Mouse (Mus musculus): ENCODE measurements at regions not wholly inside any gene's neighbourhood (a gene's known extent, or its start where the extent isn't known, plus 50 kb on each side); places are given as distances from the start of the nearest gene placed in this dataset.

DNA sequence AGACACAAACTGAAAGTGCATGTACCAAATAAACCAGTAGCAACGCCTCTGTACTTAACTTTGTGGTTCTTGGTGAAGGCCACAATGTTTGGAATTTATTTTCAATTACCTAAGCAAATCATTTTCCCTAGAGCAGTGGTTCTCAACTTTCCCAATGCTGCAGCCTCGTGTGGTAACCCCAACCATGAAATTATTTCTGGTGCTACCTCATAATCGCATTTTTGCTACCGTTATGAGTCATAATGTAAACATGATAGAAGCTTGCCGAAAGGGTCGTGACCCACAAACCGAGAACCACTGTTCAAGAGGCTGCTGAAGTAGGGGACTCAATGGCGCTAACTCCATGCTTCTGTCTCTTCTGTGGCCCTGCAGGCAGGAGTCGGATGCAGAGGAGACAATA lies 429.9 kb upstream of the Actbl2 start:
- Histone ChIP-seq H3K9ac (ENCODE audit: insufficient read depth, low read depth) (no peak overlapping the region), H3K79me2 (replicated peaks; ENCODE audit: control insufficient read depth, extremely low read depth, insufficient read depth, poor library complexity, severe bottlenecking) (no peaks in the 10 kb centered on the region), H3K9me3 (replicated peaks; ENCODE audit: low read length) (no peaks in the 10 kb centered on the region), H3K4me2 (ENCODE audit: insufficient read depth, low read depth, poor library complexity, severe bottlenecking) (no peak overlapping the region; the same call in 1 of the 2 replicates), H3K27ac (ENCODE audit: insufficient read depth, low read depth) (no peak overlapping the region), H3K27me3 (replicated peaks) (no peaks in the 10 kb centered on the region), H3K4me1 (ENCODE audit: control insufficient read depth in 1 of 2, insufficient read depth in 2 of 2) (peaks cover 0 to 3% of the 10 kb centered on the region in 2 experiments; a peak in 1 of 4 replicates), H3K36me3 (replicated peaks in 1 of 2; ENCODE audit: control insufficient read depth in 1 of 2, insufficient read depth in 1 of 2, low read length in 1 of 2) (no peaks in the 10 kb centered on the region), H3K4me3 (replicated peaks in 1 of 3; ENCODE audit: low read depth in 2 of 3, low read length in 2 of 3, poor library complexity in 1 of 3) (no peak overlapping the region)
- in situ Hi-C loops (cut with MboI; ENCODE audit: low pct_ligation_motif_present, low pct_unique_long_range_greater_than_20kb, low sequenced_read_pairs) (no loop called here), dilution Hi-C loops (cut with MboI; ENCODE audit: extremely low pct_ligation_motif_present, extremely low pct_unique_long_range_greater_than_20kb, low sequenced_read_pairs) (no loop called here)
- DNase-seq (ENCODE audit: extremely low read depth): peak; percentile 5
- TF ChIP-seq EP300 (IDR thresholded peaks at IDR 0.05; ENCODE audit: low read length) (no peak), TCF12 (IDR thresholded peaks at IDR 0.05; ENCODE audit: low read depth, low read length) (no peak), POLR2AphosphoS2 (IDR thresholded peaks at IDR 0.05; ENCODE audit: low read depth, low read length) (no peak)

DNA sequence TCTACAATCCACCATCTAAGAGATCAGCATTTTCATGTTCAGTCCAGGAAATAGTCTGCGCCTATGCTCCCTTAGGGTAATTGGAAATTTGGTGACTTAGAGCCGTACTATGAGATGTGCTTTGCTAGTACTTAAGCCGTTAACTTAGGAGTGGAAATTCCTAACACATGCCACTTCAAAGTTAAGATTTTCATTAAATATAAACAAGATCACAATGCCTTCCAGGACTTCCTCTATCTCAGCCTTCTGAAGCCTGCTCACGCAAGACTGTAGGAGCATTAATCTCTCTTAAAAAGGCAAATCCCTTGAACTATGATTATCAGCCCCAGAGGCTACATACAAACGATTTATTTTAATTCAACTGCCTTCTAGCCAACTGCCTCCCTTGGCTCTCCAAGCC lies 422.4 kb upstream of the Actbl2 start:
- Histone ChIP-seq H3K27me3 (replicated peaks) (no peaks in the 10 kb centered on the region), H3K9me3 (replicated peaks; ENCODE audit: low read length) (no peaks in the 10 kb centered on the region), H3K9ac (ENCODE audit: insufficient read depth, low read depth) (no peak overlapping the region), H3K4me1 (ENCODE audit: control insufficient read depth in 1 of 2, insufficient read depth in 2 of 2) (no peaks in the 10 kb centered on the region), H3K79me2 (replicated peaks; ENCODE audit: control insufficient read depth, extremely low read depth, insufficient read depth, poor library complexity, severe bottlenecking) (no peaks in the 10 kb centered on the region), H3K4me3 (replicated peaks in 1 of 3; ENCODE audit: low read depth in 2 of 3, low read length in 2 of 3, poor library complexity in 1 of 3) (no peak overlapping the region), H3K4me2 (ENCODE audit: insufficient read depth, low read depth, poor library complexity, severe bottlenecking) (no peak overlapping the region), H3K27ac (ENCODE audit: insufficient read depth, low read depth) (no peak overlapping the region), H3K36me3 (replicated peaks in 1 of 2; ENCODE audit: control insufficient read depth in 1 of 2, insufficient read depth in 1 of 2, low read length in 1 of 2) (no peaks in the 10 kb centered on the region)
- DNase-seq (ENCODE audit: extremely low read depth): no peak
- in situ Hi-C loops (cut with MboI; ENCODE audit: low pct_ligation_motif_present, low pct_unique_long_range_greater_than_20kb, low sequenced_read_pairs) (no loop called here), dilution Hi-C loops (cut with MboI; ENCODE audit: extremely low pct_ligation_motif_present, extremely low pct_unique_long_range_greater_than_20kb, low sequenced_read_pairs) (no loop called here)
- no peak for TF ChIP-seq SIN3A (IDR thresholded peaks at IDR 0.05; ENCODE audit: low read length)
- TF ChIP-seq RAD21 (IDR thresholded peaks at IDR 0.05; ENCODE audit: low read depth, low read length): no peak
- TF ChIP-seq ZC3H11A (IDR thresholded peaks at IDR 0.05; ENCODE audit: low read depth, low read length): no peak

GRCm38 (mm10) chr13:110836936-110837335 lies 417.9 kb upstream of the Actbl2 start:
- no peaks in the 10 kb centered on the region for H3K4me1 ChIP-seq (ENCODE audit: control insufficient read depth in 1 of 2, insufficient read depth in 2 of 2)

More at GRCm38 (mm10) chr13:110836936-110837335, 417.9 kb upstream of the Actbl2 start:
- dilution Hi-C loops (cut with MboI; ENCODE audit: extremely low pct_ligation_motif_present, extremely low pct_unique_long_range_greater_than_20kb, low sequenced_read_pairs) (no loop called here), in situ Hi-C loops (cut with MboI; ENCODE audit: low pct_ligation_motif_present, low pct_unique_long_range_greater_than_20kb, low sequenced_read_pairs) (no loop called here)
- Histone ChIP-seq H3K27ac (ENCODE audit: insufficient read depth, low read depth) (no peak overlapping the region), H3K27me3 (replicated peaks) (no peaks in the 10 kb centered on the region), H3K79me2 (replicated peaks; ENCODE audit: control insufficient read depth, extremely low read depth, insufficient read depth, poor library complexity, severe bottlenecking) (no peaks in the 10 kb centered on the region), H3K9ac (ENCODE audit: insufficient read depth, low read depth) (no peak overlapping the region), H3K9me3 (replicated peaks; ENCODE audit: low read length) (no peaks in the 10 kb centered on the region), H3K36me3 (replicated peaks in 1 of 2; ENCODE audit: control insufficient read depth in 1 of 2, insufficient read depth in 1 of 2, low read length in 1 of 2) (no peaks in the 10 kb centered on the region), H3K4me3 (replicated peaks in 1 of 3; ENCODE audit: low read depth in 2 of 3, low read length in 2 of 3, poor library complexity in 1 of 3) (no peak overlapping the region), H3K4me2 (ENCODE audit: insufficient read depth, low read depth, poor library complexity, severe bottlenecking) (no peak overlapping the region)
- TF ChIP-seq HCFC1 (IDR thresholded peaks at IDR 0.05; ENCODE audit: low read depth, low read length): no peak
- TF ChIP-seq USF2 (conservative IDR thresholded peaks at IDR 0.05; ENCODE audit: low read depth, low read length): no peak
- no peak for TF ChIP-seq E2F4 (IDR thresholded peaks at IDR 0.05; ENCODE audit: insufficient replicate concordance, low read depth, low read length)
- no peak for TF ChIP-seq MEF2A (IDR thresholded peaks at IDR 0.05; ENCODE audit: borderline replicate concordance, low read depth, low read length)
- no peak for TF ChIP-seq MAFK (IDR thresholded peaks at IDR 0.05; ENCODE audit: insufficient replicate concordance, low read length)
- TF ChIP-seq MAZ (IDR thresholded peaks at IDR 0.05; ENCODE audit: low read depth, low read length): no peak
- no peak for TF ChIP-seq TBP (conservative IDR thresholded peaks at IDR 0.05; ENCODE audit: low read depth, low read length)
- no peak for TF ChIP-seq BHLHE40 (IDR thresholded peaks at IDR 0.05; ENCODE audit: low read depth, low read length)
- TF ChIP-seq TCF12 (IDR thresholded peaks at IDR 0.05; ENCODE audit: low read depth, low read length): no peak
- TF ChIP-seq NRF1 (IDR thresholded peaks at IDR 0.05; ENCODE audit: low read depth, low read length): no peak
- no peak for TF ChIP-seq MXI1 (IDR thresholded peaks at IDR 0.05; ENCODE audit: low read depth, low read length)
- DNase-seq (ENCODE audit: extremely low read depth): no peak

All from CH12.LX (cell line).